Mouse (Mus musculus) stomach, postnatal 0 days (tissue): Measurements from ENCODE around the gene C730034F03Rik.

ENCODE experiments used
- CTCF ChIP-seq: IDR thresholded peaks from 2 replicates; pipeline ENCODE4 v1.5.1; 2016; ENCODE audit warnings: antibody characterized with exemption, low read depth, mild to moderate bottlenecking, moderate library complexity
- EP300 ChIP-seq: optimal IDR thresholded peaks from 2 replicates; pipeline ENCODE3; 2016; ENCODE audit warnings: antibody characterized with exemption

DNA sequence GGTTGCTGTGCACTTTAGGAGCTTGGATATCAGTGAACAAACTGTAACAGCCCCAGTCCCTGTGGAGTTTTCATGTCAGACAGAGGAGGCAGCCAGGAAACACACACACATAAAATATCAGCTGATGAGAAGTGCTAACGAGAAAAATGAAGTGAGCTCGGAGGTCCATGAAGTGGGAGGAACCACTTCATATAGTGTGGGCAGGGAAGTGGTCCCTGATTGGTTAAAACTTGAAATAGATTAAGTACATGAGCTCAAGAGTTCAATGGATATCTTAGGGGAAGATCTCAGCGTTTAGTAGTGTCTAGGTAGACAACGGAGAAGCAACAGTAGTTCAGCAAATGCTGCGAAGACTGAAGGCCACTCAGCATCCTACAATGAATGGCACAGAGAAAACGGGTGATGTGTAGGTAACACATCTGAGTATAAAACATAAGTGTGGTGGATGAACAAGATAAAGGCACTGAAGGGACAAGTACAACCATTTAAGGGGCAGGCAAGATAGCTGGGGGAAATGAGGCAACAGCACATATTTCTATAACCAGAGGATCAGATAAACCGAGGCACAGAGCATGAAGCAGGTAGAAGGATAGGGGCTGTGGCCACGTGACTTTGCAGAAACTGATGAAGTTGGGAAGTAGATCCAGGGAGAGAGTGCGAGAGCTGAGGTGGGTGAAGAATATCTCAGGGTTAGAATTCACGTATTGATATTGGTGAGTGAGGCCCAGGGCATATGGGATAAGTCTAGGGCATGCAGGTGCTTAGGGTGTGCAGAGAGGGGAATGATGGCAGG is 24.4 kb upstream of the C730034F03Rik start:
- TF ChIP-seq CTCF (no peak), EP300 (no peak)
